Mouse (Mus musculus) MN1 (cell line): ENCODE measurements around the gene Gm44.
"Not testable (repeated sequence)": the region's sequence is repeated elsewhere in the genome, so short reads cannot be mapped to it uniquely, and the experiment has no call there.

Source experiments
- DNase-seq: peaks from one replicate; pipeline ENCODE4 v3.0.0-alpha.2; 2016; ENCODE audit warnings: low spot score

Gm44 gene

GRCm38 (mm10) chrX:90891842-90892241, at the start of gene Gm44:
TSS of gene Gm44 (plus strand) at chrX:90892142.
- no peak for DNase-seq

DNA sequence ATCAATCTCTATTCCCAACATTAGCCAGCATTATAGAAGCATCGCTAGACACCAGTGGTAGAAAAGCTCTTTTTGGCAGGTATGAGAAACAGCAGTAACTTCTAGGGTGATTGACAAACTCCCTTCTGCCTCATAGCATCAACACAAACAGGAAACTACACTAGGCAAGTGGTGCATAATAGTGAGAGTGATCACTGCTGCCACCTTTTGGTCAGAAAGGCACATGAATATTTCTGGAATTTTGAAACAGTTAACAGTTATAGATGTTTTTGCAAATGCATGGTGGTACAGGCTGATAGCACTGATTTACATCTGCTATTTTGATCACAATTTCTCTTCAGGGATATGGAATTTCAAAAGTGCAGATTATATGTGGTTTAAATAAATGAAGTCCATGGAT, 36.0 kb downstream of the Gm44 start:
- no peak for DNase-seq

DNA sequence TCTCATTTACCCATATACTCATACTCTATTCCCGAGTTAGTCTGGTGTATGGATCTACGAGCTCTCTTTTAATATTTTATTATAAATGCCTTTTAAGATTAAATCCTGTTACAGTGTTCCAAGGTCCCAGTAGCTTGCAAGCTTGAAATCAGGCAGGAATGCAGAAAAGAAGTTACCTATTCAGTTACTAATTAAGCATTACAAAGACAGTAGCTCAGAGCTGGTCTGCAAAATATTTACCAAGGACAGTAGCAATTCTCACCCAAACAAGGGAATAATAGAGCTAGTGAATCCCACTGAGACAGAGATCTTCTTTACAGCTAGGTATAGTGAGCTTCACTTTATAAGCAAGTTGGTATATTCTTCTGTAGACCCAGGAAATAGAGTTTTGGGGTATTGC, 46.3 kb downstream of the Gm44 start:
- not testable (repeated sequence) for DNase-seq
